Mouse (Mus musculus) lung, postnatal 25 days (tissue): ENCODE data around the gene Gm5767.
"Not testable (repeated sequence)": the region's sequence is repeated elsewhere in the genome, so short reads cannot be mapped to it uniquely, and the experiment has no call there.

Experiments
- DNase-seq: peaks from one replicate; pipeline ENCODE4 v3.0.0; 2022; ENCODE audit warnings: low spot score

Gene Gm5767

DNA sequence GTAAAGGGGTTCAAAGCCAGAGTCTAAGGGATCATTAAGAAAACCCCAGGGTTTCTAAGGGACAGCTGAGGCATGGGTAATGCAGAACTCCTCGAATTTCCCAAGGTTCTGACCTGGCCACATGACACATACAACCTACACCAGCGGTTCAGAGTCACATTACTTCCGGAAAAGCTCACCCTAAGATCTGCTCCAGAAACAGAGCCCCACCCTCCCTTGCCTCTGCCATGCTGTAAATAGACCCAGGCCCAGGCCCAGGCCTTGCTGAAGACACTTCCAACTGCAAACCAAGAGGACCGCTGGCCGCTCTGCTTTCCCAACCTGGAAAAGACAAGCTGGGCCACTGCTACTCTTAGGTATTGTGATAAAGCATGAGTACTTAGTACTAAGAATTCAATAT, 34.3 kb downstream of the Gm5767 start:
- no peak for DNase-seq

DNA sequence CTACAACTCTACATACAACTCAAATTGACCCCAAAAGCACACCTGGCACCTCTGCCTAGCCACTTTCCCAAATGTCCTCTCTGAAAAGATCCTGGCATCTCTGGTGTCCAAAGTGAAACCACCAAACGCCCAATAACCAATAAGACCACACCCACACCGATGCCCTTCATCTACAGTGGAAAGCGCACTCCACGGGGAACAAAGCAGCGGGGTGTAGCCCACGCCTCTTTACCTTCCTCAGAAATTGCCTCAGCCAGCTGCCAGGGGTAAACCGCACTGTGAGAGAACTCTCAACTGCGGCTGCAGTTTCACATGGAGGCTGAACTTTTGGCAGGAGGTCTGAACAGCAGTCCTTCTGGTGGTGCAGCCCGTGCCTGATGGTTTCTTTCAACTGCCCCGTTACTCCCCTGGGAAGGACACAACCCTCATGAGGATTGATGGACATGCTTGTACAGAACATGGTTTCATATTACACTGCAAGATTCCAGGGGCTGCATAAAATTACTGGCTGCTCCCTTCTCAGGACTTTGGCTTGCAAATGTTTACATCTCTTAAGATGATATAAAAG, 35.0 kb downstream of the Gm5767 start:
- no peak for DNase-seq

DNA sequence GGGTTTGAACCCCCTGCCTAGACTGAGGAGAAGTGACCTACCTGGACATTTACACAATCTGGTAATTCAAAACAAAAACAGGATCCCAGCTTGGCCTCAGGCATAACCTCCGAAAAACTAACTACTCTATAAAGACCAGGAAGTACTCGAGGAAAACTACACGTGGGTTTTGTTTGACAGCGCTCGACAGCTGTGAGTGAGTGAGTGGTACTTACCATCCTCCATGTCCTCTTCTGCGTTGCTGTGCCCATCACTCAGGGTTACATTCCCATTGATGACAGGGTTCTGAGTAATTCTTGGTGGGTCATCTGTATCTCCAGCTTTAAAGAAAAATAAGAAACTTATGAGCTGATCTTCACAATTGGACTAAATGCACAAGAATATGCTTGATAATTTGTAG, 35.7 kb downstream of the Gm5767 start:
- no peak for DNase-seq

DNA sequence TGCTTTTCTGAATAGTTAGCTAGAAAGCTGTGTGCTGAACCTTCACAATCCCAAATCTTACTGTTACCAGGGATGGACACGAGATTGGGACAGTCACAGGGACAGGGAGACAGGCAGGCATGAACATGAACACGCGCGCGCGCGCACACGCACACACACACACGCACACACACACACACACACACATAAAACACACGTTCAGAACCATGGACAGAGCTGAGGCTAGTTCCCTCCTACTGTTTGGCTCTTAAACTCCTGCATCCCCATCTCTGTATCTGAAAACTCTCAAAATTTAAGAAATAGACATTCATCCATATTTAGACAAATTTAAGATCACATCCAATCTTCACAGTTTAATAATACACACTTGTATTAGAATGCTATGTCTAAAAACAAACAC, 37.2 kb downstream of the Gm5767 start:
- DNase-seq: no peak

DNA sequence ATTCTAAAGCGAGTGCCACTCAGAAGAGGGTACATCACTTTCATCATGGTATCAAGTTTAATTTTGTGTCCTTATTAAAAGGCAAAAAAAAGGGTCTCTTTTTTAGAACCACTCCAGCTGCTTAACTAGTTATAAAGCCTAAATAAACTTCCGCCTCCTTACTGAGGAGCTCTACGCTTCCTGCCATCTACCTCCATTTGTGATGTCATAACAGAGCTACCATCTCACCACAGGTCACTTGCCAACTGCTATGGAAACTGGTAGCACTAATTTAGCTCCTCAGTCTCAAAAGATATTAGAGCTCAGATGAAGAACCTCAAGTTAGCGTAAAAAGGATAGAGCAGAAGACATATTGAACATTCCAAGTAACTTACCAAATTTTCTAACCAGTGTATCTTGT, 39.9 kb downstream of the Gm5767 start:
- DNase-seq: no peak

DNA sequence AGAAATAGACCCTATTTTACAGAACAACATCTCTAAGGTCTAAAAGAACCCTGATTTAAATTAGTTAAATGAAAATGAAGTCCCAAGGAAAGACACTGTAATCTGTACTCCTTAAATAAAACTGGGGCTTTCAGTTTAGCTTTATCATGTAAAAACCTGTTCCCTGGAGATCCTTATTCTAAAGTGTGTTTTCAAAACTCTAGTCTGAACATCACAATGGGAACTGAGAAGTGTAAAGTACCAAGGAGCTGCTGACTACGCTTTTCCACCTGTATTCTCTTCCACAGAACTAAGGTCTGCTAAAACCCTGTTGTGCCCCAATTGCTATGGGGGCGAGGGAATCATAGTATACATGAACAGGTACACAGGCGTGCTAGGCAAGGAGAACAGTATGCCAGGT, 43.5 kb downstream of the Gm5767 start:
- DNase-seq: no peak

DNA sequence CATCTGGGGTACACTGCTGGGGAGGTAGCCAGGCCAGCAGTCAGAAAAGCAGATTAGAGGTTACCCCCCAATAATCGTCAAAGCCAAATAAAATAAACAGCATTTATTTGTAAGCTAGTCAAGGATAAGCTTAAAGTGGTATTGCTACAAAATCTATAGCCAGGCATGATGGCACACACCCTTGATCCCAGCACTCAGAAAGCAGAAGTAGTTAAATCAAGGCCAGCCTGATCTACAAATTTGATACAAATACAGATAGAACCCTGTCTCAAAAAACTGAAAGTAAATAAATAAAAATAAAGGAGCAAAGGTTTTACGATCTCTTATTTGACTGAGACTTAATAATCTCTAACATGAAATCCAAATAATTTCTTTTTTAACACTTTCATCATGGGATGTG, 45.2 kb downstream of the Gm5767 start:
- DNase-seq: no peak

DNA sequence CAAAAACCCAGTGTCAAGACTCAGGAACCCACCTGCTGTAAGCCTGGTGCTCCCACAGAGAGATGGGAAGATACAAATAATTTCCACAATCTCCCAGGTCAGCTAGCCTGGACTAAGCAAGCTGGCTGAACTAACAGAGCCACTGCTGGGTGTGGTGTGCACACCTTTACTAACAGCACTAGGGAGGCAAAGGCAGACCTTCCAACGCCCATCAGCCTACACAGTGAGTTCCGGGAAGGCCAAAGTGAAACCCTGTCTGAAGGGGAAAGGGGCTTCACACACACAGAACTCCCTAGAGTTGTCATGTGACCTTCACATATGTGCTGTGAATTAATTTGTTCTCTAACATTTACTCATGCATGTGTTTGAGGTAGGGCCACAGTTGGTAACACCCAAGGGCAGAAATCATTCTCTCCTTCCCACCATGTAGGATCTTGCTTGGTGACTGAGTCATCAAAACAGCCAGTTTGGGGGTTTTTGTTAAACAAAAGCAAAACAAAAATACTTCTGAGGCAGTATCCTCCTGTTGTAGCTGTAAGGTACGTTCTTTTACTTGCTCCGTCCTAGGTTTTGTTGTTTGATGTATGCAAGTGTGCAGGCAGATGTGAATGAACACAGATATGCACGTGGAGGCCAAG, 47.7 kb downstream of the Gm5767 start:
- DNase-seq: no peak

DNA sequence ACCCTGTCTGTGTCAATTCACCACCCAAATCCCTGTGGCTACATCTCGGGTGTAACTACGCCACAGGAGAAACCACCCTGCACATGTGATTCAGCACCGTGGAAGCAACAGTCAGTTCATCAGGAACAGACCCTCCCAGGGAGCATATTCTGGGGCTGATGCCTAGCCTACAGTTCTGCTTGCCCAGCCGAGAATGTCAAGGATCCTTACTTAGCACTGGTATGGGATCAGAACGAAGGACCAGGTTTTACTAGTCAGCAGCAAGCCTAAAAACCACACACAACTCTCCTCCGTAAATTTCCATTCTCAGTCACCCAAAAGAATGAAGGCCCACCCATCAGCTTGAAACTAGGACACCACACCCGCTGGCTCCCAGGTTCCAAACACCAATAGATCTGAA, 51.1 kb downstream of the Gm5767 start:
- no peak for DNase-seq

DNA sequence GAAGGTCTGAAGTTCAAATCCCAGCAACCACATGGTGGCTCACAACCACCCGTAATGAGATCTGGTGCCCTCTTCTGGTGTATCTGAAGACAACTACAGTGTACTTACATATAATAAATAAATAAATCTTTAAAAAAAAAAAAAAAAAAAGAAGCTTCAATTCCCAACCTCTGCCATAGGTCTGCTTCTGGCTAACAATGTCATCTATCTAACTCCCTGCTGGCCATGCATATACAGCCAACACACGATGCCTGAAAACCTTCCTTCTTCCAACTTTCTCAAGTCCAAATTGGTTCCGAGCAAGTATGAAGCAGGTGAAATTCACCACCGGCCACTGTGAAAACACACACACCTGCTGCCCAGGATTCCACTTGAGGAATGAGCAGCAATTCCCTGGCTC, 51.9 kb downstream of the Gm5767 start:
- DNase-seq: not testable (repeated sequence)
